Mouse (Mus musculus) megakaryocyte-erythroid progenitor cell, adult 5-6 weeks (primary cell): ENCODE data around the gene H2-M3. TPM values are rescaled to one million over a fixed set of nuclear protein-coding genes. Genes with fewer than 3 reads are reported as not detected.

ENCODE experiments used
- total RNA-seq, 2 experiments: library from RNA; stranded (forward) in 1 of 2; stranded (reverse) in 1 of 2; fragments of 200-1000, 215-1000 nt in 1 of 2; fragments of >200 nt in 1 of 2; fragmentation: Nextera tagmentation in 1 of 2; gene quantifications; 2 replicates each; pipeline ENCODE4 v1.2.3; 2014 to 2017

Gene H2-M3
- total RNA-seq, 2 experiments from 2014 or later = 3.8 to 6.3 TPM

Other genes with a start within 250 kb of the H2-M3 start
- not detected in 2 replicates for gene Mog, start 246.8 kb upstream of the H2-M3 start, total RNA-seq (2014; fragmentation: Nextera tagmentation)
- gene Mog, start 246.8 kb upstream of the H2-M3 start, total RNA-seq (2017) = not detected in 2 replicates
- gene Gabbr1, start 224.3 kb upstream of the H2-M3 start, total RNA-seq (2014; fragmentation: Nextera tagmentation) = 9.1 and 11.1 TPM in 2 replicates
- gene Gabbr1, start 224.3 kb upstream of the H2-M3 start, total RNA-seq (2017) = 0.91 and 0.99 TPM in 2 replicates
- not detected in 2 replicates for gene Olfr90, start 181.7 kb upstream of the H2-M3 start, total RNA-seq (2014; fragmentation: Nextera tagmentation)
- not detected in 2 replicates for gene Olfr90, start 181.7 kb upstream of the H2-M3 start, total RNA-seq (2017)
- not detected in 2 replicates for gene Olfr91, start 171.9 kb upstream of the H2-M3 start, total RNA-seq (2014; fragmentation: Nextera tagmentation)
- gene Olfr91, start 171.9 kb upstream of the H2-M3 start, total RNA-seq (2017) = not detected in 2 replicates
- gene Olfr92, start 150.1 kb upstream of the H2-M3 start, total RNA-seq (2014; fragmentation: Nextera tagmentation) = not detected in 2 replicates
- gene Olfr92, start 150.1 kb upstream of the H2-M3 start, total RNA-seq (2017) = not detected in 2 replicates
- gene Olfr93, start 108.7 kb upstream of the H2-M3 start, total RNA-seq (2014; fragmentation: Nextera tagmentation) = not detected in 2 replicates
- gene Olfr93, start 108.7 kb upstream of the H2-M3 start, total RNA-seq (2017) = not detected in 2 replicates
- not detected in 2 replicates for gene Ubd, start 76.3 kb upstream of the H2-M3 start, total RNA-seq (2014; fragmentation: Nextera tagmentation)
- 0.88 TPM in 1 of 2 replicates, not detected in the other for gene Ubd, start 76.3 kb upstream of the H2-M3 start, total RNA-seq (2017)
- not detected in 2 replicates for gene Olfr94, start 69.2 kb upstream of the H2-M3 start, total RNA-seq (2014; fragmentation: Nextera tagmentation)
- gene Olfr94, start 69.2 kb upstream of the H2-M3 start, total RNA-seq (2017) = not detected in 2 replicates
- not detected in 2 replicates for gene Olfr95, start 57.1 kb upstream of the H2-M3 start, total RNA-seq (2014; fragmentation: Nextera tagmentation)
- gene Olfr95, start 57.1 kb upstream of the H2-M3 start, total RNA-seq (2017) = not detected in 2 replicates
- gene Olfr96, start 50.1 kb upstream of the H2-M3 start, total RNA-seq (2014; fragmentation: Nextera tagmentation) = not detected in 2 replicates
- not detected in 2 replicates for gene Olfr96, start 50.1 kb upstream of the H2-M3 start, total RNA-seq (2017)
- not detected in 2 replicates for gene Olfr97, start 32.9 kb upstream of the H2-M3 start, total RNA-seq (2014; fragmentation: Nextera tagmentation)
- gene Olfr97, start 32.9 kb upstream of the H2-M3 start, total RNA-seq (2017) = not detected in 2 replicates
- gene Olfr98, start 6.5 kb upstream of the H2-M3 start, total RNA-seq (2014; fragmentation: Nextera tagmentation) = not detected in 2 replicates
- not detected in 2 replicates for gene Olfr98, start 6.5 kb upstream of the H2-M3 start, total RNA-seq (2017)
- not detected in 2 replicates for gene Olfr99, start 13.2 kb downstream of the H2-M3 start, total RNA-seq (2014; fragmentation: Nextera tagmentation)
- gene Olfr99, start 13.2 kb downstream of the H2-M3 start, total RNA-seq (2017) = not detected in 2 replicates
- gene Olfr101, start 34.1 kb downstream of the H2-M3 start, total RNA-seq (2014; fragmentation: Nextera tagmentation) = not detected in 2 replicates
- not detected in 2 replicates for gene Olfr101, start 34.1 kb downstream of the H2-M3 start, total RNA-seq (2017)
- gene Olfr102, start 46.8 kb downstream of the H2-M3 start, total RNA-seq (2014; fragmentation: Nextera tagmentation) = not detected in 2 replicates
- not detected in 2 replicates for gene Olfr102, start 46.8 kb downstream of the H2-M3 start, total RNA-seq (2017)
- gene Olfr103, start 69.5 kb downstream of the H2-M3 start, total RNA-seq (2014; fragmentation: Nextera tagmentation) = not detected in 2 replicates
- not detected in 2 replicates for gene Olfr103, start 69.5 kb downstream of the H2-M3 start, total RNA-seq (2017)
- not detected in 2 replicates for gene Olfr104-ps, start 89.4 kb downstream of the H2-M3 start, total RNA-seq (2014; fragmentation: Nextera tagmentation)
- not detected in 2 replicates for gene Olfr104-ps, start 89.4 kb downstream of the H2-M3 start, total RNA-seq (2017)
- not detected in 2 replicates for gene Olfr105-ps, start 108.8 kb downstream of the H2-M3 start, total RNA-seq (2014; fragmentation: Nextera tagmentation)
- not detected in 2 replicates for gene Olfr105-ps, start 108.8 kb downstream of the H2-M3 start, total RNA-seq (2017)
- not detected in 2 replicates for gene Olfr106-ps, start 120.2 kb downstream of the H2-M3 start, total RNA-seq (2014; fragmentation: Nextera tagmentation)
- not detected in 2 replicates for gene Olfr106-ps, start 120.2 kb downstream of the H2-M3 start, total RNA-seq (2017)
- gene Olfr107, start 129.0 kb downstream of the H2-M3 start, total RNA-seq (2014; fragmentation: Nextera tagmentation) = not detected in 2 replicates
- not detected in 2 replicates for gene Olfr107, start 129.0 kb downstream of the H2-M3 start, total RNA-seq (2017)
- gene Olfr108, start 175.3 kb downstream of the H2-M3 start, total RNA-seq (2014; fragmentation: Nextera tagmentation) = not detected in 2 replicates
- not detected in 2 replicates for gene Olfr108, start 175.3 kb downstream of the H2-M3 start, total RNA-seq (2017)
- gene Olfr109, start 188.7 kb downstream of the H2-M3 start, total RNA-seq (2014; fragmentation: Nextera tagmentation) = not detected in 2 replicates
- not detected in 2 replicates for gene Olfr109, start 188.7 kb downstream of the H2-M3 start, total RNA-seq (2017)
- gene H2-M2, start 213.3 kb downstream of the H2-M3 start, total RNA-seq (2014; fragmentation: Nextera tagmentation) = not detected in 2 replicates
- not detected in 2 replicates for gene H2-M2, start 213.3 kb downstream of the H2-M3 start, total RNA-seq (2017)
- gene Olfr110, start 222.2 kb downstream of the H2-M3 start, total RNA-seq (2014; fragmentation: Nextera tagmentation) = not detected in 2 replicates
- not detected in 2 replicates for gene Olfr110, start 222.2 kb downstream of the H2-M3 start, total RNA-seq (2017)
- gene Olfr111, start 237.8 kb downstream of the H2-M3 start, total RNA-seq (2014; fragmentation: Nextera tagmentation) = not detected in 2 replicates
- not detected in 2 replicates for gene Olfr111, start 237.8 kb downstream of the H2-M3 start, total RNA-seq (2017)